34 mouse cellular contexts compared by ENCODE assay signal in the genomic region with DNA sequence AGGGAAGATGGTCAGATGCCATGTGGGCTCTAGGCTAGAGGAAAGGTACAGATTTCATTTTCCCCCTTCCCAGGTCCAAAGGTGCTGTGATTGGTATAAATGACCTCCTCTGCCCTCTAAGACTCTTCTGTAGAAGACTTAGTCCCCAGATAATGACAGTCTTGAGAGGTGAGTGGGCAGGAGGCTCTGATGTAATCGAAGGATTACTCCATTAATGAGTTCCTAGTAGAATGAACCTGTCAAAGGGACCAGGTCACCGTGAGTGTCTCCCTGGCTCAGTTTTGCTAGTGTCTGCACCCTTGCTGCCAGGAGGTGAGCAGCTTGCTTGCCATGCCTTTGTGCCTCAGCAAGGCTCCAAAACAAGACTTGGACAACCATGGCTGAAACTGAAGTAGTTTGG. TPM values are rescaled to one million over a fixed set of nuclear protein-coding genes. Genes with fewer than 3 reads are reported as not detected.
"Had no signal": no experiment of that assay in that cellular context is flagged by ENCODE, and none has a peak within 500 bp of the region (broad histone marks: within the 10 kb centered on the region; RNA-seq: fewer than 3 reads in every experiment).

No protein-coding gene starts in this region.

- H3K36me3 ChIP-seq: heart, embryonic 10.5 days; heart, embryonic 12.5 days; hindbrain, embryonic 10.5 days; hindbrain, embryonic 13.5 days; hindbrain, embryonic 15.5 days; kidney, embryonic 15.5 days; limb, embryonic 13.5 days; limb, embryonic 15.5 days; liver, embryonic 13.5 days; liver, embryonic 15.5 days had no signal

- H3K9me3 ChIP-seq: heart, embryonic 10.5 days; hindbrain, embryonic 10.5 days; hindbrain, embryonic 13.5 days; hindbrain, embryonic 15.5 days; kidney, embryonic 15.5 days; limb, embryonic 13.5 days; limb, embryonic 15.5 days; liver, embryonic 15.5 days had no signal

- ATAC-seq: hindbrain, postnatal 0 days; intestine, embryonic 16.5 days had no signal

- H3K27ac ChIP-seq: heart, adult 2 months; heart, embryonic 10.5 days; hindbrain, embryonic 10.5 days; hindbrain, embryonic 13.5 days; hindbrain, embryonic 15.5 days; hindbrain, postnatal 0 days; kidney, embryonic 15.5 days; kidney, postnatal 0 days; limb, embryonic 13.5 days; limb, embryonic 15.5 days; liver, embryonic 13.5 days; liver, embryonic 15.5 days had no signal

- H3K9ac ChIP-seq: heart, embryonic 12.5 days; hindbrain, embryonic 13.5 days; hindbrain, embryonic 15.5 days; kidney, embryonic 15.5 days; limb, embryonic 13.5 days; limb, embryonic 15.5 days; liver, embryonic 13.5 days; liver, embryonic 15.5 days had no signal

- H3K27me3 ChIP-seq: heart, embryonic 12.5 days; hindbrain, embryonic 13.5 days; hindbrain, embryonic 15.5 days; kidney, embryonic 15.5 days; limb, embryonic 13.5 days; limb, embryonic 15.5 days; liver, embryonic 13.5 days; liver, embryonic 15.5 days had no signal

- DNase-seq: gastrocnemius, postnatal 14 days; gastrocnemius, postnatal 36 days; heart, adult 2 months; heart, postnatal 10 days; heart, postnatal 4 days; kidney, adult 11 months; kidney, adult 2 months; kidney, adult 9 months; kidney, postnatal 14 days; kidney, postnatal 36 days; layer of hippocampus, adult 9-11 months; layer of hippocampus, postnatal 36 days; left cerebral cortex, postnatal 4 days; liver, embryonic 13.5 days had no signal

- H3K4me2 ChIP-seq: heart, embryonic 12.5 days; hindbrain, embryonic 13.5 days; hindbrain, embryonic 15.5 days; kidney, embryonic 15.5 days; limb, embryonic 13.5 days; limb, embryonic 15.5 days; liver, embryonic 11.5 days; liver, embryonic 13.5 days; liver, embryonic 15.5 days had no signal

- H3K4me3 ChIP-seq: heart, adult 2 months; heart, embryonic 10.5 days; heart, embryonic 12.5 days; hindbrain, embryonic 10.5 days; hindbrain, embryonic 13.5 days; hindbrain, embryonic 15.5 days; kidney, embryonic 15.5 days; limb, embryonic 13.5 days; limb, embryonic 15.5 days; liver, embryonic 13.5 days; liver, embryonic 15.5 days had no signal

- H3K4me1 ChIP-seq: heart, embryonic 10.5 days; heart, embryonic 12.5 days; hindbrain, embryonic 10.5 days; hindbrain, embryonic 13.5 days; limb, embryonic 13.5 days; limb, embryonic 15.5 days; liver, embryonic 13.5 days; liver, embryonic 15.5 days had no signal

RNA-seq across cellular contexts. Expression of a gene that starts 2.3 kb away (rescaled TPM):
- total RNA-seq: gastrocnemius, adult 18-20 months; gastrocnemius, postnatal 14 days; gastrocnemius, postnatal 36 days; granulocyte monocyte progenitor cell, adult 5-6 weeks; heart, adult 2 months; heart, postnatal 10 days; heart, postnatal 25 days; heart, postnatal 4 days had no signal
- polyA plus RNA-seq: heart, embryonic 10.5 days; heart, embryonic 12.5 days; heart, embryonic 14.5 days; intestine, embryonic 14.5 days; kidney, embryonic 15.5 days; large intestine, adult 2 months; limb, embryonic 11.5 days; limb, embryonic 13.5 days; limb, embryonic 15.5 days had no signal
